Mouse (Mus musculus) thymus, postnatal 25 days (tissue): ENCODE data around the gene Brinp1.

ENCODE experiments used
- DNase-seq: peaks from one replicate; pipeline ENCODE4 v3.0.0; 2022

Gene Brinp1

DNA sequence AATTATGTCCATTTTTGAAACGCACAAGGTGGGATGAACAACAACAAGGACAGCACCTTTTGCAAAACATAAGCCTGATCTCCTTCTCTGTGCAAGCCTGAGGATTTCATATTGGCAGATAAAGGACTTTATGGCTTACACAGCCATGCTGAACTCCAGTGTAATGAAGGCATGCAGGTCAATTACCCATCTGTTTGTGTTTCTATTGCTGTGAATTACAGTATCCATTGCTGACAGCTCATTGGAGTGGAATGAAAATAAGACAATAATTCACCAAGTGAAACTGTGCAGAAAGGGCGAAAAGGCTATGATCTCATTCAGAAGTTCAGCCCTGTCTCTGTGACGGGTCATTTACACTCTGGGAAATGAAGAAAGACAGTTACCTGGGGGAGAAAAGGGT is 147.7 kb downstream of the Brinp1 start:
- DNase-seq = no peak

DNA sequence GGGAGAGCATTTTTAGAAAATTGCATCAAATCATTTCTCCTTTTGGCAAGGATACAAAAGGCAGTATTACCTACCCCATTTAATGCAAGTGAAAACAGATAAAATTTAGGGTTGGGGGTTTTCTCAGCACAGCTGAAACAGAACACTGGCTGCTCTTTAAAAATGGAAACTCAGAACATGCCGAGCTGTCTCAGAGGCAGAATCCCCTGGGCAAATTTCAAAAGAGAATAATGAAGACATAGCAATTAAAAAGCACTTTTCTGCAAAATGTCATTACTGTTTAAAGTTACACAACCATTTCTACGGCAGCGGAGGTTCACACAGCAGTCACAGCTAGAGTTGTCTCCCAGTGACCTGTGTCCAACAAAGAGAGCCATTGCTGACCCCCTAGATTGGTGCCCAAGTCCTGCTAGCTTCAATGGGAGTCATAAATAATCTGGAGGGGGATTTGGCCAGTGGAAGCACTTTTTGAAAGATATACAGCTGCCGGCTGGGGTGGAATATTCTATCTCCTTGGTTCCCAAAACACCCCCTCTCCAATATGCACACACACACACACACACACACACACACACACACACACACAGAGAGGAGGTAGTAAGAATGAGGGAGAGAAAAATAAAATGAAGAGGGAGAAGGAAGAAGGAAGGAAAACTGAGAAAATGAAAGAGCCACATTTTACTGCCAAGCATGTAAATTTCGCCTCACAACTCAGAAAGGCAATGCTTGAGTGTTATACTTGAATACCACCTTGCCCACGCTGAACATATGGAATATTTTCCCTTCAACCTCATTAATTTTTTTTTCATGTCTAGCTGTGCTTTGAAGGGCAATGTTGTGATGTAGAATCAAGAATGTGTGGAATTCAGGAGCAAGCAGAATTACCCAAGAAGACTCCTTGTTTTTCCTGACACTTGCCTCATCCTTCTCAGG is 152.0 kb downstream of the Brinp1 start:
- DNase-seq = no peak

- DNase-seq = no peak
Measured at GRCm38 (mm10) chr4:68790003-68790402, 164.2 kb downstream of the Brinp1 start.

DNA sequence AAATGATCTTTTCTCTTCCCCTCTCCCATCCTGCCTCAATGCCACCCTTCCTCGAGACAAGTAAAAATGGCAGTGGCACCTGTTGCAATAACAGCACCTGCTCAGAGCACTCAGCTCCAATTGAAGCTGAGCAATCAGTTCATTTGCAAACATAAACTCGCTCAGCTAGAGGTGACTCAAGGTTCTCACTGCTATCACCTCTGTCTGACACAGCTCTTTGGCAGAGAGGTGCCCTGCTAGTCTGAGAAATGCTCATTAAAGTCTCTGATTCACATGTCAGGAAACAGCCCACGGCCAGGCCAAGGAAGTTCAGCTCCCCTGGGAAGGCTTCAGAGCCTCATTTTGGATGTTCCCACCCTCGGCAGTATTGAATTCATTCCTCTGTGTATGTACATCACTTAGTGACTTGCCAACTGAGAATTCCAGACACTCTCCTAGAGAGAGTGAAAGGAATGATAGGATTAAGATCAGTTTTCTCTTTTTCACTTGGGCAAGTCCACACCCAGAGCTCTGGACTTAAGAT is 165.7 kb downstream of the Brinp1 start:
- DNase-seq = no peak

DNA sequence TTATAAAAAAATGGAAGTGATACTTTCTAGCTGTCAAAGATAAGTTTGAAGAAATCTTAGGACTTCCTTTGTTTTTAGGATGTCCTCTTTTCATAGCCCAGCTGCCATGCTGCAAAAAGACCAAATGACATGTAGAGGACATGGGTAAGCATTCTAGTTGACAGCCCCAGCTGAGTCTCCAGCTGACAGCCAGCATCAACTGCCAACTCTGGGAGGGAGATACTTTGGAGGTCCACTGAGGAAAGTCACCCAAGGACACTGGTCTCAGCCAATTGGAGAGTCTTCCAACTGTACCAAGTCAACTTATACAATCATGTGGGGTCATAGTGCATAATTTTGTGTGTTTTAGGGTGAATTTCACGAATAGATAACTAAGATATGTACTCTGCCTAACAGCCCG is 166.6 kb downstream of the Brinp1 start:
- no peak for DNase-seq

DNA sequence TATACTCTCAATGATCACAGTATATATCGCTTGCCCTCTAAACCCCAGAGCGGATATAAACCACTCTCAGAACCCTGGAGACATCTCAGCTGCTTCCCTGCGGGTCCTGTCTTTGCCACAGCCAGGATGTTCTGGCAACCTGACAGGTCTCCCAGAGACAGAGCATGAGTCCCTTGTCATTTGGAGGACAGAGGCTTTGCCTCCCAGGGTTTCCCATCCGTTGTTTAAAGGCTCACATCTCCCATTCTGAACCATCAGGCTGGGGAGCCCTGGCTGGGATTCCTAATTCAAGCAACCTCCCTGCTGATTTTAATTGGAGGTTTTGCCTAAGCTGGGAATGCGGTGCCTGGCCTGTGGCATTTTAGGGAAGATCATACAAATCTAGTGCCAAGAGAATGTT is 185.9 kb downstream of the Brinp1 start:
- no peak for DNase-seq

GRCm38 (mm10) chr4:68767393-68767792 is 186.8 kb downstream of the Brinp1 start:
- DNase-seq = no peak

GRCm38 (mm10) chr4:68765772-68766573 is 188.2 kb downstream of the Brinp1 start:
- DNase-seq = no peak

- DNase-seq = no peak
Measured at GRCm38 (mm10) chr4:68764937-68765336, 189.3 kb downstream of the Brinp1 start.

- no peak for DNase-seq
Measured at GRCm38 (mm10) chr4:68720983-68721382, 233.2 kb downstream of the Brinp1 start.
